Mouse (Mus musculus): ENCODE data around the gene Tlnrd1. TPM values are rescaled to one million over a fixed set of nuclear protein-coding genes. Genes with fewer than 3 reads are reported as not detected.

The Tlnrd1 gene
- total and polyA plus RNA-seq, 3 experiments: 7.5 to 18.0 TPM; not detected in 1

DNA sequence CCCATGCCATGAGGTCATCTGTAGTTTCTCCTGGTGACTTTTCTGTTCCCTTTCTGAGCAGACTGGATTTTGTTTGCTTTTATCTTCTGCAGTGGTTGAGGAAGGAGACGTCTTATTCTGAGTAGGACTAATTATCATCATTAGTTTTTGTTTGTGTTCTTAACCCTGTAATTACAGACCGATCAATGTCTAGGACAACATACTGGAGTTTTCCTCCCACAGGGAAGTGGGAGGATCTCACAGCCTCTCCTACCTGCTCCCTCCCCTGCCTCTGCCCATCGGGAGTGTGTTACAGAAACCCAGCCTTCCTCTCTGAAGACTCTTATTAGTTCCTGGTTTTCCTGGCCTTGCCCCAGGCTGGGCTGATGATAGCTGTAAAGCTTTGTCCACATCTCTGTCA, 37.5 kb upstream of the Tlnrd1 start:
- DNase-seq (ENCODE audit: low read depth, low spot score): no peak
- Histone ChIP-seq H3K4me3 (ENCODE audit: control insufficient read depth in 1 of 2, insufficient read depth in 1 of 2, low read depth in 2 of 2, low read length in 2 of 2) (no peak overlapping the region), H3K36me3 (ENCODE audit: control insufficient read depth in 1 of 2, insufficient read depth in 2 of 2, low read length in 2 of 2) (no peaks in the 10 kb centered on the region), H3K79me2 (ENCODE audit: control insufficient read depth, insufficient read depth, low read length, poor library complexity) (no peaks in the 10 kb centered on the region), H3K4me1 (ENCODE audit: control insufficient read depth in 1 of 2, insufficient read depth in 2 of 2, low read length in 2 of 2) (no peaks in the 10 kb centered on the region), H3K27ac (ENCODE audit: control insufficient read depth, low read depth, low read length) (no peak overlapping the region), H3K9me3 (replicated peaks; ENCODE audit: insufficient read depth, low read length) (no peaks in the 10 kb centered on the region), H3K27me3 (ENCODE audit: control insufficient read depth in 1 of 2, insufficient read depth in 2 of 2, low read length in 2 of 2) (peaks cover 4 to 5% of the 10 kb centered on the region in 2 experiments; a peak in 3 of 4 replicates), H3K9ac (ENCODE audit: control insufficient read depth, low read depth, low read length, poor library complexity, severe bottlenecking) (no peak overlapping the region)
- TF ChIP-seq CHD1 (IDR thresholded peaks at IDR 0.05; ENCODE audit: low read depth, low read length): no peak
- TF ChIP-seq ETS1 (IDR thresholded peaks at IDR 0.05; ENCODE audit: low read depth, low read length): no peak
- no peak for TF ChIP-seq ZC3H11A (IDR thresholded peaks at IDR 0.05; ENCODE audit: low read depth, low read length)
- TF ChIP-seq NRF1 (IDR thresholded peaks at IDR 0.05; ENCODE audit: insufficient read depth, low read depth, low read length, poor library complexity, severe bottlenecking): no peak
- TF ChIP-seq UBTF (IDR thresholded peaks at IDR 0.05; ENCODE audit: borderline replicate concordance, insufficient read depth, low read depth, low read length): no peak
- no peak for TF ChIP-seq USF1 (IDR thresholded peaks at IDR 0.05; ENCODE audit: low read depth, low read length)
- TF ChIP-seq MAZ (IDR thresholded peaks at IDR 0.05; ENCODE audit: low read depth, low read length): no peak
- no peak for TF ChIP-seq EP300 (IDR thresholded peaks at IDR 0.05; ENCODE audit: low read depth in 1 of 2, low read length in 2 of 2)
- TF ChIP-seq CHD2 (IDR thresholded peaks at IDR 0.05; ENCODE audit: low read length): no peak
- no peak for TF ChIP-seq ELF1 (IDR thresholded peaks at IDR 0.05; ENCODE audit: low read depth, low read length)
- no peak for TF ChIP-seq MYB (IDR thresholded peaks at IDR 0.05; ENCODE audit: low read depth, low read length)
- no peak for TF ChIP-seq RAD21 (IDR thresholded peaks at IDR 0.05; ENCODE audit: low read depth, low read length)
- TF ChIP-seq ZKSCAN1 (IDR thresholded peaks at IDR 0.05; ENCODE audit: low read depth, low read length): no peak
- TF ChIP-seq POLR2A (IDR thresholded peaks at IDR 0.05; ENCODE audit: control insufficient read depth in 1 of 2, insufficient read depth in 1 of 2, low read depth in 1 of 2, low read length in 2 of 2, poor library complexity in 1 of 2): no peak
- TF ChIP-seq GATA1 (IDR thresholded peaks at IDR 0.05; ENCODE audit: low read depth, low read length): no peak
- TF ChIP-seq POLR2AphosphoS5 (IDR thresholded peaks at IDR 0.05; ENCODE audit: borderline replicate concordance, low read depth, low read length): no peak
- no peak for TF ChIP-seq MEF2A (IDR thresholded peaks at IDR 0.05; ENCODE audit: extremely low read depth, insufficient replicate concordance, low read depth, low read length, poor library complexity, severe bottlenecking)
- TF ChIP-seq HCFC1 (IDR thresholded peaks at IDR 0.05; ENCODE audit: low read depth, low read length): no peak
- no peak for TF ChIP-seq MAX (IDR thresholded peaks at IDR 0.05; ENCODE audit: low read length)
- no peak for TF ChIP-seq TBP (IDR thresholded peaks at IDR 0.05; ENCODE audit: low read depth, low read length)

DNA sequence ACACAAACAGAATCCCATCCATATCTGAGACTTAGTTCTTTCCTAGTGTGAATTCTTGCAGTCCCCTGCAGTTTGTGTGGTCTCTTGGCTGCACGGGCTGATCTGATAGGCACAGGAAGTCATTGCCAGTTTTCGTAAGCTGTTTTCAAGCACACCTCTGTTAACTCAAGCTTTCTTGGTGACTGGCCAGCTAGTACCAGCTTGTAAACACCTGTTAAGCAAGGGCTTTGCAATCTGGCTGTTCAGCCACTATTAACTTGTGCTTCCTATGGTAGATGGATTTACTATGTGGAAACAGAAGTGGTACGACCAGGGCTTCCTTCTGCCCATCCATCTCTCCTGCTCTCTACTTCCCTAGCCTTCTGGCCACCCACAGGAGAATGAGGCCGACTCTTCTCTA, 36.1 kb upstream of the Tlnrd1 start:
- Histone ChIP-seq H3K27ac (ENCODE audit: control insufficient read depth, low read depth, low read length) (no peak overlapping the region), H3K79me2 (ENCODE audit: control insufficient read depth, insufficient read depth, low read length, poor library complexity) (no peaks in the 10 kb centered on the region), H3K27me3 (ENCODE audit: control insufficient read depth in 1 of 2, insufficient read depth in 2 of 2, low read length in 2 of 2) (peaks cover 5 to 6% of the 10 kb centered on the region in 2 experiments; a peak in 3 of 4 replicates), H3K4me3 (ENCODE audit: control insufficient read depth in 1 of 2, insufficient read depth in 1 of 2, low read depth in 2 of 2, low read length in 2 of 2) (no peak overlapping the region), H3K36me3 (ENCODE audit: control insufficient read depth in 1 of 2, insufficient read depth in 2 of 2, low read length in 2 of 2) (no peaks in the 10 kb centered on the region), H3K4me1 (ENCODE audit: control insufficient read depth in 1 of 2, insufficient read depth in 2 of 2, low read length in 2 of 2) (no peaks in the 10 kb centered on the region), H3K9me3 (replicated peaks; ENCODE audit: insufficient read depth, low read length) (no peaks in the 10 kb centered on the region), H3K9ac (ENCODE audit: control insufficient read depth, low read depth, low read length, poor library complexity, severe bottlenecking) (no peak overlapping the region)
- no peak for DNase-seq (ENCODE audit: low read depth, low spot score)
- TF ChIP-seq CHD2 (IDR thresholded peaks at IDR 0.05; ENCODE audit: low read length) (no peak), ETS1 (IDR thresholded peaks at IDR 0.05; ENCODE audit: low read depth, low read length) (no peak), MEF2A (IDR thresholded peaks at IDR 0.05; ENCODE audit: extremely low read depth, insufficient replicate concordance, low read depth, low read length, poor library complexity, severe bottlenecking) (no peak), MAFK (IDR thresholded peaks at IDR 0.05; ENCODE audit: borderline replicate concordance, low read depth, low read length) (no peak), RCOR1 (IDR thresholded peaks at IDR 0.05; ENCODE audit: low read depth, low read length) (no peak), JUND (IDR thresholded peaks at IDR 0.05; ENCODE audit: low read depth, low read length) (no peak), NRF1 (IDR thresholded peaks at IDR 0.05; ENCODE audit: insufficient read depth, low read depth, low read length, poor library complexity, severe bottlenecking) (no peak), MAZ (IDR thresholded peaks at IDR 0.05; ENCODE audit: low read depth, low read length) (no peak), MAX (IDR thresholded peaks at IDR 0.05; ENCODE audit: low read length) (no peak), KAT2A (conservative IDR thresholded peaks at IDR 0.05; ENCODE audit: low read depth, low read length) (no peak), GABPA (IDR thresholded peaks at IDR 0.05; ENCODE audit: low read depth, low read length) (no peak)

All from MEL (cell line).